In the genomic region with DNA sequence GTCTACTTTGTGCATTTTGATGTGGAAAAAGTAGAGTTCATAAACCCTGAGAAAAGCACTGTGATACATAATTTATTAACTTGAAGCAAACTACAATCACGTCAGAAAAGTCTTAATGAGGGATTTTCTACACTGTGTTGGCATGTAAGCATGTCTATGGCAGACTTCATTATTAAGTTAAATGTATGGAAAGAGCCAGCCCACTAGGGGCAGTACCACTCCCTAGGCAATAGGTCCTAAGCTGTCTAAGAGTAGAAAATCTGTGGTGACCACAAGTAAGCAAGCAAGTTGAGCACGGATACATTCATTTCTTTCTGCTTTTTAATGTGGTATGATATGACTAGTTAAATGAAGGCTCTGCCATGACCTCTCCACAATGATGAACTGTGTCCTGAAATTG, we compare ENCODE assay signal across 19 mouse cellular contexts. TPM values are rescaled to one million over a fixed set of nuclear protein-coding genes. Genes with fewer than 3 reads are reported as not detected.
DNase-seq lines count a peak whose midpoint lies in the region; ATAC-seq and TF ChIP-seq lines count a peak whose summit lies in the region.
"Had no signal": no experiment of that assay in that cellular context is flagged by ENCODE, and none has a peak within 500 bp of the region (broad histone marks: within the 10 kb centered on the region; RNA-seq: fewer than 3 reads in every experiment).

No protein-coding gene starts in this region.

- H3K4me3 ChIP-seq in intestine, postnatal 0 days (ENCODE audit: low read depth, low read length), result no peak overlapping the region
- H3K4me3 ChIP-seq in intestine, embryonic 15.5 days (replicated peaks), result no peak overlapping the region
- no peak overlapping the region for H3K4me3 ChIP-seq in hindbrain, embryonic 12.5 days
- H3K4me3 ChIP-seq: embryonic facial prominence, embryonic 12.5 days; forebrain, embryonic 12.5 days had no signal

- H3K9me3 ChIP-seq in intestine, postnatal 0 days (ENCODE audit: control insufficient read depth), result no peaks in the 10 kb centered on the region
- H3K9me3 ChIP-seq in intestine, embryonic 15.5 days, result no peaks in the 10 kb centered on the region
- H3K9me3 ChIP-seq in hindbrain, embryonic 12.5 days (replicated peaks), result no peaks in the 10 kb centered on the region
- H3K9me3 ChIP-seq: embryonic facial prominence, embryonic 12.5 days; forebrain, embryonic 12.5 days; G1E had no signal

- in situ Hi-C loops in Patski (cut with MboI; ENCODE audit: low pct_unique_long_range_greater_than_20kb), result no loop called here

- 0 out of 2 replicates have a peak, but pooled peaks have one; percentile 13 for TF ChIP-seq CTCF in intestine, postnatal 0 days (IDR thresholded peaks at IDR 0.05; ENCODE audit: low read depth)
- TF ChIP-seq CTCF in Patski (IDR thresholded peaks at IDR 0.05), result peak; percentile 14

- 93% methylated on average over 2 of the region's 2 CpGs for WGBS in intestine, postnatal 0 days
- 95% methylated on average over 2 of the region's 2 CpGs for WGBS in intestine, embryonic 15.5 days
- 95% methylated on average over 2 of the region's 2 CpGs for WGBS in hindbrain, embryonic 12.5 days

- POLR2A ChIA-PET in Patski (lab: Charles Lee), result no interaction called here

- intact Hi-C loops in heart, postnatal 14 days (cut with DNase I), result no loop called here

- H3K9ac ChIP-seq in intestine, postnatal 0 days (ENCODE audit: low read depth, low read length), result no peak overlapping the region
- H3K9ac ChIP-seq in intestine, embryonic 15.5 days, result no peak overlapping the region
- H3K9ac ChIP-seq in hindbrain, embryonic 12.5 days, result no peak overlapping the region
- H3K9ac ChIP-seq: embryonic facial prominence, embryonic 12.5 days; forebrain, embryonic 12.5 days; hindbrain, embryonic 14.5 days had no signal

- H3K36me3 ChIP-seq in intestine, postnatal 0 days (ENCODE audit: control insufficient read depth, insufficient read depth), result no peaks in the 10 kb centered on the region; the same call in none of the 2 replicates
- 0 out of 2 replicates have a peak, but pooled peaks cover 3% of the 10 kb centered on the region for H3K36me3 ChIP-seq in intestine, embryonic 15.5 days
- H3K36me3 ChIP-seq in hindbrain, embryonic 12.5 days, result peaks cover 10% of the 10 kb centered on the region

- H3K4me2 ChIP-seq in intestine, postnatal 0 days (replicated peaks; ENCODE audit: low read depth), result no peak overlapping the region
- no peak overlapping the region for H3K4me2 ChIP-seq in intestine, embryonic 15.5 days (replicated peaks)
- H3K4me2 ChIP-seq in hindbrain, embryonic 12.5 days (replicated peaks), result no peak overlapping the region
- H3K4me2 ChIP-seq: embryonic facial prominence, embryonic 12.5 days; forebrain, embryonic 12.5 days; hindbrain, embryonic 14.5 days had no signal

- ATAC-seq in intestine, postnatal 0 days, result no peak
- ATAC-seq in intestine, embryonic 15.5 days, result no peak
- no peak for ATAC-seq in Patski
- ATAC-seq in inflammation-experienced regulatory T-cells, adult 6 months, result peak; percentile 21
- no peak for ATAC-seq in hindbrain, embryonic 12.5 days (ENCODE audit: low FRiP score)
- ATAC-seq: forebrain, embryonic 16.5 days had no signal

- no peaks in the 10 kb centered on the region for H3K4me1 ChIP-seq in intestine, postnatal 0 days (replicated peaks; ENCODE audit: control insufficient read depth, insufficient read depth, low read length)
- no peaks in the 10 kb centered on the region for H3K4me1 ChIP-seq in intestine, embryonic 15.5 days (replicated peaks)
- no peaks in the 10 kb centered on the region for H3K4me1 ChIP-seq in hindbrain, embryonic 12.5 days
- H3K4me1 ChIP-seq: embryonic facial prominence, embryonic 12.5 days; forebrain, embryonic 12.5 days had no signal

- no peak for DNase-seq in Patski (ENCODE audit: low read depth, low spot score)
- DNase-seq in frontal cortex, postnatal 36 days (ENCODE audit: low spot score in 2 of 2), result no peak
- no peak for DNase-seq in heart, postnatal 14 days
- DNase-seq: adrenal gland, postnatal 10 days; cerebellum, adult 11 months; cerebellum, adult 8-10 months; cerebellum, postnatal 25 days; gastrocnemius, postnatal 14 days; heart, postnatal 10 days; kidney, adult 18-20 months had no signal

- CTCF ChIA-PET in Patski (lab: Charles Lee), result interaction anchor here (1.3 kb wide), 1 partner anchor 11 kb away, joined by 4 read pairs; no protein-coding TSS in a partner anchor

- no peaks in the 10 kb centered on the region for H3K27me3 ChIP-seq in intestine, postnatal 0 days (replicated peaks; ENCODE audit: control insufficient read depth, insufficient read depth, low read length)
- H3K27me3 ChIP-seq in intestine, embryonic 15.5 days (replicated peaks), result no peaks in the 10 kb centered on the region
- no peaks in the 10 kb centered on the region for H3K27me3 ChIP-seq in Patski
- H3K27me3 ChIP-seq in hindbrain, embryonic 12.5 days, result no peaks in the 10 kb centered on the region
- H3K27me3 ChIP-seq: embryonic facial prominence, embryonic 12.5 days; forebrain, embryonic 12.5 days had no signal

- H3K27ac ChIP-seq in intestine, postnatal 0 days (ENCODE audit: low read depth, low read length), result no peak overlapping the region
- H3K27ac ChIP-seq in intestine, embryonic 15.5 days, result no peak overlapping the region
- no peak overlapping the region for H3K27ac ChIP-seq in hindbrain, embryonic 12.5 days
- H3K27ac ChIP-seq: embryonic facial prominence, embryonic 12.5 days; forebrain, embryonic 12.5 days; hindbrain, embryonic 14.5 days had no signal

RNA-seq across cellular contexts. Expression of a gene that starts 27.6 kb away (rescaled TPM):
- 0.14 and 0.17 TPM in 2 replicates for polyA plus RNA-seq in intestine, postnatal 0 days (2015; fragmentation: Nextera tagmentation; extraction: Ambion mirVana)
- polyA plus RNA-seq in intestine, embryonic 15.5 days (2015; fragmentation: Nextera tagmentation; extraction: Ambion mirVana), result 0.21 and 0.23 TPM in 2 replicates
- polyA plus RNA-seq in Patski (2021), result not detected
- polyA plus RNA-seq in inflammation-experienced regulatory T-cells, adult 6 months (2017; shearing (Covaris generic)), result under 1 TPM; 0.44 to 0.86 (median 0.61) TPM
- polyA plus RNA-seq in hindbrain, embryonic 12.5 days (2016; fragmentation: Nextera tagmentation; extraction: Ambion mirVana), result 2.1 and 2.4 TPM in 2 replicates
- under 1 TPM; 0.46 to 0.69 TPM for total RNA-seq in heart, postnatal 14 days (2021)
- polyA plus RNA-seq: G1E had no signal
